Mouse (Mus musculus) limb, embryonic 13.5 days (tissue): ENCODE measurements around the gene Ttll6. TPM values are rescaled to one million over a fixed set of nuclear protein-coding genes. Genes with fewer than 3 reads are reported as not detected.

ENCODE experiments used
- ATAC-seq: fragments of 200-750 bp; cut with Nextera tagmentation; 2 replicates; pipeline ENCODE4 v1.8.0; 2017; ENCODE audit warnings: low read depth, moderate number of reproducible peaks, moderate TSS enrichment; ENCODE audit not compliant: low FRiP score
- H3K27ac ChIP-seq: fragments of 300-500 bp; sonication (generic); 2 replicates; pipeline ENCODE4 v1.5.1; 2015; ENCODE audit warnings: inconsistent platforms, mild to moderate bottlenecking, moderate library complexity
- H3K27me3 ChIP-seq: fragments of 300-500 bp; sonication (generic); 2 replicates; pipeline ENCODE4 v1.6.1; 2015; ENCODE audit warnings: mild to moderate bottlenecking, inconsistent platforms
- H3K36me3 ChIP-seq: fragments of 300-500 bp; sonication (generic); 2 replicates; pipeline ENCODE4 v1.6.1; 2015; ENCODE audit warnings: inconsistent platforms, mild to moderate bottlenecking, moderate library complexity
- H3K4me1 ChIP-seq: fragments of 300-500 bp; sonication (generic); 2 replicates; pipeline ENCODE4 v1.6.1; 2015; ENCODE audit warnings: inconsistent platforms
- H3K4me2 ChIP-seq: fragments of 300-500 bp; sonication (generic); replicated peaks from 2 replicates; pipeline ENCODE4 v1.6.1; 2015; ENCODE audit warnings: inconsistent platforms, mild to moderate bottlenecking, moderate library complexity
- H3K4me3 ChIP-seq: fragments of 300-500 bp; sonication (generic); 2 replicates; pipeline ENCODE4 v1.5.1; 2015; ENCODE audit warnings: moderate library complexity, mild to moderate bottlenecking, inconsistent platforms
- H3K9ac ChIP-seq: fragments of 300-500 bp; sonication (generic); 2 replicates; pipeline ENCODE4 v1.6.1; 2015; ENCODE audit warnings: mild to moderate bottlenecking, inconsistent platforms
- H3K9me3 ChIP-seq: fragments of 300-500 bp; sonication (generic); 2 replicates; pipeline ENCODE4 v1.6.1; 2016; ENCODE audit warnings: inconsistent platforms
- WGBS: fragments of 180-500 bp; shearing (Covaris S2); methylation state at CpG from one replicate; pipeline ENCODE4 v1.1.7; 2015; 5-methylcytosine and 5-hydroxymethylcytosine counted together
- polyA plus RNA-seq: library from polyadenylated mRNA; unstranded; fragments of >200 nt; fragmentation: Nextera tagmentation; extraction: Ambion mirVana; gene quantifications from 2 replicates; pipeline ENCODE4 v1.2.1, GENCODE M21; 2015

Gene Ttll6
- polyA plus RNA-seq, 1 experiment from 2014 or later = not detected

GRCm38 (mm10) chr11:96170711-96171379, 37.3 kb downstream of the Ttll6 start:
- ATAC-seq = no peak
- Histone ChIP-seq H3K4me3 (no peak overlapping the region), H3K27me3 (peaks cover 100% of the 10 kb centered on the region), H3K9ac (no peak overlapping the region), H3K27ac (no peak overlapping the region), H3K36me3 (no peaks in the 10 kb centered on the region), H3K4me2 (no peak overlapping the region), H3K4me1 (no peaks in the 10 kb centered on the region), H3K9me3 (no peaks in the 10 kb centered on the region)
- WGBS = 1% methylated on average over 20 of the region's 20 CpGs

- ATAC-seq = no peak
- no peak overlapping the region for H3K27ac ChIP-seq
- H3K4me3 ChIP-seq = no peak overlapping the region
- no peaks in the 10 kb centered on the region for H3K4me1 ChIP-seq
- H3K27me3 ChIP-seq = peaks cover 100% of the 10 kb centered on the region
- H3K36me3 ChIP-seq = no peaks in the 10 kb centered on the region
- 8% methylated on average over 3 of the region's 3 CpGs for WGBS
- H3K9ac ChIP-seq = no peak overlapping the region
- no peak overlapping the region for H3K4me2 ChIP-seq
- H3K9me3 ChIP-seq = no peaks in the 10 kb centered on the region
Observed at GRCm38 (mm10) chr11:96171601-96172000, 38.0 kb downstream of the Ttll6 start.

GRCm38 (mm10) chr11:96172511-96173287, 39.1 kb downstream of the Ttll6 start:
- Histone ChIP-seq H3K4me2 (no peak overlapping the region), H3K4me1 (no peaks in the 10 kb centered on the region), H3K27me3 (peaks cover 99% of the 10 kb centered on the region), H3K4me3 (no peak overlapping the region), H3K36me3 (no peaks in the 10 kb centered on the region), H3K27ac (no peak overlapping the region), H3K9ac (no peak overlapping the region), H3K9me3 (no peaks in the 10 kb centered on the region)
- under 1% methylated on average over 25 of the region's 25 CpGs for WGBS
- no peak for ATAC-seq

GRCm38 (mm10) chr11:96173288-96173840, 39.8 kb downstream of the Ttll6 start:
- Histone ChIP-seq H3K4me3 (no peak overlapping the region), H3K4me1 (no peaks in the 10 kb centered on the region), H3K9me3 (no peaks in the 10 kb centered on the region), H3K27ac (no peak overlapping the region), H3K36me3 (no peaks in the 10 kb centered on the region), H3K27me3 (peaks cover 99% of the 10 kb centered on the region), H3K9ac (no peak overlapping the region), H3K4me2 (no peak overlapping the region)
- ATAC-seq = no peak
- 2% methylated on average over 16 of the region's 16 CpGs for WGBS

- peaks cover 99% of the 10 kb centered on the region for H3K27me3 ChIP-seq
- H3K27ac ChIP-seq = no peak overlapping the region
- no peak for ATAC-seq
- no peaks in the 10 kb centered on the region for H3K36me3 ChIP-seq
- H3K4me3 ChIP-seq = no peak overlapping the region
- no peaks in the 10 kb centered on the region for H3K4me1 ChIP-seq
- WGBS = under 1% methylated on average over 6 of the region's 6 CpGs
- no peak overlapping the region for H3K4me2 ChIP-seq
- no peaks in the 10 kb centered on the region for H3K9me3 ChIP-seq
- H3K9ac ChIP-seq = no peak overlapping the region
Observed at GRCm38 (mm10) chr11:96174881-96175280, 41.3 kb downstream of the Ttll6 start.

GRCm38 (mm10) chr11:96175511-96175910, 41.9 kb downstream of the Ttll6 start:
- Histone ChIP-seq H3K27ac (no peak overlapping the region), H3K4me3 (no peak overlapping the region), H3K4me1 (no peaks in the 10 kb centered on the region), H3K9me3 (no peaks in the 10 kb centered on the region), H3K9ac (no peak overlapping the region), H3K27me3 (peaks cover 99% of the 10 kb centered on the region), H3K36me3 (no peaks in the 10 kb centered on the region), H3K4me2 (no peak overlapping the region)
- under 1% methylated on average over 17 of the region's 17 CpGs for WGBS
- no peak for ATAC-seq

- no peak overlapping the region for H3K27ac ChIP-seq
- H3K9ac ChIP-seq = no peak overlapping the region
- H3K27me3 ChIP-seq = peaks cover 99% of the 10 kb centered on the region
- no peaks in the 10 kb centered on the region for H3K9me3 ChIP-seq
- H3K4me1 ChIP-seq = no peaks in the 10 kb centered on the region
- no peaks in the 10 kb centered on the region for H3K36me3 ChIP-seq
- WGBS = 3% methylated on average over 9 of the region's 9 CpGs
- H3K4me3 ChIP-seq = no peak overlapping the region
- no peak for ATAC-seq
- no peak overlapping the region for H3K4me2 ChIP-seq
Observed at GRCm38 (mm10) chr11:96175951-96176530, 42.5 kb downstream of the Ttll6 start.

- no peak overlapping the region for H3K27ac ChIP-seq
- ATAC-seq = no peak
- no peaks in the 10 kb centered on the region for H3K9me3 ChIP-seq
- H3K4me1 ChIP-seq = no peaks in the 10 kb centered on the region
- no peak overlapping the region for H3K9ac ChIP-seq
- under 1% methylated on average over 10 of the region's 10 CpGs for WGBS
- H3K4me3 ChIP-seq = no peak overlapping the region
- H3K4me2 ChIP-seq = no peak overlapping the region
- H3K36me3 ChIP-seq = no peaks in the 10 kb centered on the region
- peaks cover 99% of the 10 kb centered on the region for H3K27me3 ChIP-seq
Observed at GRCm38 (mm10) chr11:96176841-96177240, 43.3 kb downstream of the Ttll6 start.

- Histone ChIP-seq H3K4me2 (no peak overlapping the region), H3K4me3 (no peak overlapping the region), H3K4me1 (no peaks in the 10 kb centered on the region), H3K9me3 (peaks cover 2% of the 10 kb centered on the region), H3K9ac (no peak overlapping the region), H3K27ac (no peak overlapping the region), H3K36me3 (no peaks in the 10 kb centered on the region), H3K27me3 (peaks cover 99% of the 10 kb centered on the region)
- 1% methylated on average over 27 of the region's 27 CpGs for WGBS
- no peak for ATAC-seq
Observed at GRCm38 (mm10) chr11:96177546-96178174, 44.1 kb downstream of the Ttll6 start.

GRCm38 (mm10) chr11:96178356-96178755, 44.8 kb downstream of the Ttll6 start:
- no peaks in the 10 kb centered on the region for H3K36me3 ChIP-seq
- no peak for ATAC-seq
- peaks cover 99% of the 10 kb centered on the region for H3K27me3 ChIP-seq
- H3K9me3 ChIP-seq = peaks cover 7% of the 10 kb centered on the region
- no peak overlapping the region for H3K27ac ChIP-seq
- H3K4me1 ChIP-seq = no peaks in the 10 kb centered on the region
- no peak overlapping the region for H3K9ac ChIP-seq
- no peak overlapping the region for H3K4me3 ChIP-seq
- no peak overlapping the region for H3K4me2 ChIP-seq
- 1% methylated on average over 8 of the region's 8 CpGs for WGBS

GRCm38 (mm10) chr11:96178911-96179503, 45.4 kb downstream of the Ttll6 start:
- Histone ChIP-seq H3K36me3 (no peaks in the 10 kb centered on the region), H3K27me3 (peaks cover 99% of the 10 kb centered on the region), H3K9me3 (peaks cover 7% of the 10 kb centered on the region), H3K27ac (no peak overlapping the region), H3K9ac (no peak overlapping the region), H3K4me2 (no peak overlapping the region), H3K4me1 (no peaks in the 10 kb centered on the region), H3K4me3 (no peak overlapping the region)
- 1% methylated on average over 6 of the region's 6 CpGs for WGBS
- no peak for ATAC-seq
